Mouse (Mus musculus): Measurements from ENCODE around the gene Pros1. TPM values are rescaled to one million over a fixed set of nuclear protein-coding genes. Genes with fewer than 3 reads are reported as not detected.

Gene Pros1
- polyA plus RNA-seq, 1 experiment from 2014 or later: 14.9 TPM

- no peaks in the 10 kb centered on the region for H3K27me3 ChIP-seq (ENCODE audit: control insufficient read depth, insufficient read depth, low read length)
- 78% methylated on average over 16 of the region's 16 CpGs for whole genome bisulfite sequencing (ENCODE audit: insufficient replicate concordance)
- no peaks in the 10 kb centered on the region for H3K9me3 ChIP-seq (replicated peaks; ENCODE audit: control insufficient read depth, low read length)
- no peaks in the 10 kb centered on the region for H3K4me1 ChIP-seq (ENCODE audit: control insufficient read depth, insufficient read depth, low read length)
- no peak for ATAC-seq (replicated peaks; ENCODE audit: insufficient number of reproducible peaks, low FRiP score, low TSS enrichment)
- H3K4me3 ChIP-seq (ENCODE audit: low read depth, low read length): no peak overlapping the region
- H3K9ac ChIP-seq (ENCODE audit: low read depth, low read length): no peak overlapping the region
- H3K27ac ChIP-seq (ENCODE audit: low read depth, low read length): no peak overlapping the region
- no peaks in the 10 kb centered on the region for H3K36me3 ChIP-seq (ENCODE audit: control insufficient read depth, insufficient read depth, low read length)
- H3K4me2 ChIP-seq: no peak overlapping the region
Measured at GRCm38 (mm10) chr16:62942418-62943410, 88.6 kb downstream of the Pros1 start.

- Histone ChIP-seq H3K4me3 (ENCODE audit: low read depth, low read length) (no peak overlapping the region), H3K9me3 (replicated peaks; ENCODE audit: control insufficient read depth, low read length) (no peaks in the 10 kb centered on the region), H3K27ac (ENCODE audit: low read depth, low read length) (no peak overlapping the region), H3K27me3 (ENCODE audit: control insufficient read depth, insufficient read depth, low read length) (no peaks in the 10 kb centered on the region), H3K4me1 (ENCODE audit: control insufficient read depth, insufficient read depth, low read length) (no peaks in the 10 kb centered on the region), H3K4me2 (no peak overlapping the region), H3K9ac (ENCODE audit: low read depth, low read length) (no peak overlapping the region), H3K36me3 (ENCODE audit: control insufficient read depth, insufficient read depth, low read length) (no peaks in the 10 kb centered on the region)
- WGBS (ENCODE audit: insufficient replicate concordance): 79% methylated on average over 4 of the region's 4 CpGs
- ATAC-seq (replicated peaks; ENCODE audit: insufficient number of reproducible peaks, low FRiP score, low TSS enrichment): no peak
Measured at GRCm38 (mm10) chr16:62958485-62958884, 104.4 kb downstream of the Pros1 start.

GRCm38 (mm10) chr16:62964361-62964763 lies 110.3 kb downstream of the Pros1 start:
- Histone ChIP-seq H3K4me3 (ENCODE audit: low read depth, low read length) (no peak overlapping the region), H3K4me2 (no peak overlapping the region), H3K4me1 (ENCODE audit: control insufficient read depth, insufficient read depth, low read length) (no peaks in the 10 kb centered on the region), H3K27ac (ENCODE audit: low read depth, low read length) (no peak overlapping the region), H3K27me3 (ENCODE audit: control insufficient read depth, insufficient read depth, low read length) (no peaks in the 10 kb centered on the region), H3K36me3 (ENCODE audit: control insufficient read depth, insufficient read depth, low read length) (no peaks in the 10 kb centered on the region), H3K9ac (ENCODE audit: low read depth, low read length) (no peak overlapping the region), H3K9me3 (replicated peaks; ENCODE audit: control insufficient read depth, low read length) (no peaks in the 10 kb centered on the region)
- ATAC-seq (replicated peaks; ENCODE audit: insufficient number of reproducible peaks, low FRiP score, low TSS enrichment): no peak
- 79% methylated on average over 6 of the region's 6 CpGs for WGBS (ENCODE audit: insufficient replicate concordance)

- H3K4me2 ChIP-seq: no peak overlapping the region
- H3K9ac ChIP-seq (ENCODE audit: low read depth, low read length): no peak overlapping the region
- no peaks in the 10 kb centered on the region for H3K4me1 ChIP-seq (ENCODE audit: control insufficient read depth, insufficient read depth, low read length)
- no peaks in the 10 kb centered on the region for H3K27me3 ChIP-seq (ENCODE audit: control insufficient read depth, insufficient read depth, low read length)
- ATAC-seq (replicated peaks; ENCODE audit: insufficient number of reproducible peaks, low FRiP score, low TSS enrichment): no peak
- 63% methylated on average over 1 of the region's 1 CpGs for WGBS (ENCODE audit: insufficient replicate concordance)
- H3K36me3 ChIP-seq (ENCODE audit: control insufficient read depth, insufficient read depth, low read length): no peaks in the 10 kb centered on the region
- no peak overlapping the region for H3K27ac ChIP-seq (ENCODE audit: low read depth, low read length)
- H3K9me3 ChIP-seq (replicated peaks; ENCODE audit: control insufficient read depth, low read length): no peaks in the 10 kb centered on the region
- H3K4me3 ChIP-seq (ENCODE audit: low read depth, low read length): no peak overlapping the region
Measured at GRCm38 (mm10) chr16:62971673-62972332, 117.7 kb downstream of the Pros1 start.

GRCm38 (mm10) chr16:62974926-62975325 lies 120.8 kb downstream of the Pros1 start:
- no peaks in the 10 kb centered on the region for H3K27me3 ChIP-seq (ENCODE audit: control insufficient read depth, insufficient read depth, low read length)
- no peak overlapping the region for H3K9ac ChIP-seq (ENCODE audit: low read depth, low read length)
- H3K9me3 ChIP-seq (replicated peaks; ENCODE audit: control insufficient read depth, low read length): no peaks in the 10 kb centered on the region
- no peak overlapping the region for H3K4me2 ChIP-seq
- no peak overlapping the region for H3K4me3 ChIP-seq (ENCODE audit: low read depth, low read length)
- ATAC-seq (replicated peaks; ENCODE audit: insufficient number of reproducible peaks, low FRiP score, low TSS enrichment): no peak
- H3K36me3 ChIP-seq (ENCODE audit: control insufficient read depth, insufficient read depth, low read length): no peaks in the 10 kb centered on the region
- WGBS (ENCODE audit: insufficient replicate concordance): 69% methylated on average over 1 of the region's 1 CpGs
- H3K4me1 ChIP-seq (ENCODE audit: control insufficient read depth, insufficient read depth, low read length): no peaks in the 10 kb centered on the region
- no peak overlapping the region for H3K27ac ChIP-seq (ENCODE audit: low read depth, low read length)

Small RNA genes lying within 50 kb of the gene (microRNA-seq; reads per million reads assigned to microRNA genes)
- not detected for gene Gm25986 (ENCODE audit: borderline number of aligned reads)

Other genes with a start within 250 kb of the Pros1 start
- 6.8 and 7.2 TPM in 2 replicates for gene Nsun3, start 67.5 kb upstream of the Pros1 start, polyA plus RNA-seq (2014; fragmentation: Nextera tagmentation; extraction: Ambion mirVana)
- 0.21 TPM in 1 of 2 replicates, not detected in the other for gene Stx19, start 39.6 kb upstream of the Pros1 start, polyA plus RNA-seq (2014; fragmentation: Nextera tagmentation; extraction: Ambion mirVana)
- 9.3 and 11.9 TPM in 2 replicates for gene Arl13b, start 7.3 kb upstream of the Pros1 start, polyA plus RNA-seq (2014; fragmentation: Nextera tagmentation; extraction: Ambion mirVana)